8 mouse cellular contexts compared by ENCODE assay signal in the genomic region with DNA sequence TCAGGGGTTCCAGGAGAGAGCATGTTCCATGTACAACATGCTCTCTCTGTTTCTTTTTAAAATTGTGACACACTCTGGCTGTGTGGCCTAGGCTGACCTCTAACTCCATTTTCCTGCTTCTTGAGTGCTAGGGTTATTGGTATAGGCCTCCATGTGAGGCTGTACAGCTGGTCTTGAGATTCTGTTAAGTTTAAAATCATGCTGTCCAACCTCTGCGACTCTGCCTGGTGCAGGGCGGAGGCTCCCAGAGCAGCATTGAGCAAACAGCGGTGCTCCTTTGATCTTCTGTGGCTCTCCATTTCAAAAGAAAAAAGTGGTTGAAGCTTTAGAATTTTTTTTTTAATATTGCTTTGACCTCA.
DNase-seq lines count a peak whose midpoint lies in the region; ATAC-seq lines count a peak whose summit lies in the region.

No protein-coding gene starts in this region.

- no peak overlapping the region for H3K4me3 ChIP-seq in lung, embryonic 16.5 days (ENCODE audit: low read length)
- H3K4me3 ChIP-seq in embryonic facial prominence, embryonic 13.5 days: peak overlapping the region; percentile 3; the same call in 1 of the 2 replicates
- H3K4me3 ChIP-seq in intestine, embryonic 15.5 days (replicated peaks): no peak overlapping the region
- H3K4me3 ChIP-seq in neural tube, embryonic 14.5 days (ENCODE audit: low read depth, low read length): no peak overlapping the region

- no peaks in the 10 kb centered on the region for H3K9me3 ChIP-seq in lung, embryonic 16.5 days (ENCODE audit: control insufficient read depth, low read length)
- no peaks in the 10 kb centered on the region for H3K9me3 ChIP-seq in embryonic facial prominence, embryonic 13.5 days
- H3K9me3 ChIP-seq in intestine, embryonic 15.5 days: no peaks in the 10 kb centered on the region
- no peaks in the 10 kb centered on the region for H3K9me3 ChIP-seq in neural tube, embryonic 14.5 days (ENCODE audit: control insufficient read depth, low read length)

- H3K27ac ChIP-seq in lung, embryonic 16.5 days (ENCODE audit: low read length): peak overlapping the region; percentile 96
- H3K27ac ChIP-seq in embryonic facial prominence, embryonic 13.5 days: peak overlapping the region; percentile 85
- H3K27ac ChIP-seq in intestine, embryonic 15.5 days: peak overlapping the region; percentile 81
- peak overlapping the region; percentile 78 for H3K27ac ChIP-seq in neural tube, embryonic 14.5 days (ENCODE audit: low read depth, low read length)

- peaks cover 53% of the 10 kb centered on the region for H3K4me1 ChIP-seq in lung, embryonic 16.5 days (replicated peaks; ENCODE audit: control insufficient read depth, insufficient read depth, low read length)
- peaks cover 61% of the 10 kb centered on the region for H3K4me1 ChIP-seq in embryonic facial prominence, embryonic 13.5 days
- H3K4me1 ChIP-seq in intestine, embryonic 15.5 days (replicated peaks): peaks cover 61% of the 10 kb centered on the region
- peaks cover 43% of the 10 kb centered on the region for H3K4me1 ChIP-seq in neural tube, embryonic 14.5 days (ENCODE audit: control insufficient read depth, insufficient read depth, low read length)

- H3K36me3 ChIP-seq in lung, embryonic 16.5 days (ENCODE audit: control insufficient read depth, insufficient read depth, low read length): no peaks in the 10 kb centered on the region
- no peaks in the 10 kb centered on the region for H3K36me3 ChIP-seq in embryonic facial prominence, embryonic 13.5 days
- H3K36me3 ChIP-seq in intestine, embryonic 15.5 days: no peaks in the 10 kb centered on the region
- H3K36me3 ChIP-seq in neural tube, embryonic 14.5 days (ENCODE audit: control insufficient read depth, insufficient read depth, low read length): no peaks in the 10 kb centered on the region

- H3K4me2 ChIP-seq in lung, embryonic 16.5 days (ENCODE audit: low read depth, low read length): peak overlapping the region; percentile 39
- peak overlapping the region; percentile 31 for H3K4me2 ChIP-seq in embryonic facial prominence, embryonic 13.5 days
- H3K4me2 ChIP-seq in intestine, embryonic 15.5 days (replicated peaks): peak overlapping the region; percentile 43
- H3K4me2 ChIP-seq in neural tube, embryonic 14.5 days (ENCODE audit: low read depth, low read length): peak overlapping the region; percentile 14; the same call in 1 of the 2 replicates

- no peak for DNase-seq in lung, postnatal 25 days (ENCODE audit: low spot score)
- DNase-seq in yolk sac, embryonic 10.5 days (ENCODE audit: low spot score): no peak
- no peak for DNase-seq in cerebellum, postnatal 10 days

- 18% methylated on average over 3 of the region's 3 CpGs for WGBS in lung, embryonic 16.5 days
- 36% methylated on average over 3 of the region's 3 CpGs for WGBS in embryonic facial prominence, embryonic 13.5 days
- 26% methylated on average over 3 of the region's 3 CpGs for WGBS in intestine, embryonic 15.5 days
- 54% methylated on average over 3 of the region's 3 CpGs for whole genome bisulfite sequencing in neural tube, embryonic 14.5 days

- H3K27me3 ChIP-seq in lung, embryonic 16.5 days (ENCODE audit: control insufficient read depth, insufficient read depth, low read depth, low read length): no peaks in the 10 kb centered on the region
- no peaks in the 10 kb centered on the region for H3K27me3 ChIP-seq in embryonic facial prominence, embryonic 13.5 days
- H3K27me3 ChIP-seq in intestine, embryonic 15.5 days (replicated peaks): no peaks in the 10 kb centered on the region
- no peaks in the 10 kb centered on the region for H3K27me3 ChIP-seq in neural tube, embryonic 14.5 days (ENCODE audit: control insufficient read depth, insufficient read depth, low read length)

- ATAC-seq in lung, embryonic 16.5 days (ENCODE audit: low read depth): peak; percentile 92
- ATAC-seq in embryonic facial prominence, embryonic 13.5 days (ENCODE audit: insufficient number of reproducible peaks, insufficient read depth, low FRiP score, low TSS enrichment, low read depth): no peak
- ATAC-seq in intestine, embryonic 15.5 days: peak; percentile 89
- ATAC-seq in neural tube, embryonic 14.5 days (ENCODE audit: low read depth): no peak; the same call in 1 of the 2 replicates
- no peak for ATAC-seq in erythroblast, adult 5-6 weeks (replicated peaks; ENCODE audit: low FRiP score, poor library complexity, severe bottlenecking)

- H3K9ac ChIP-seq in lung, embryonic 16.5 days (ENCODE audit: low read length): peak overlapping the region; percentile 53; the same call in 1 of the 2 replicates
- H3K9ac ChIP-seq in embryonic facial prominence, embryonic 13.5 days: peak overlapping the region; percentile 52; the same call in 1 of the 2 replicates
- no peak overlapping the region for H3K9ac ChIP-seq in intestine, embryonic 15.5 days
- H3K9ac ChIP-seq in neural tube, embryonic 14.5 days (replicated peaks; ENCODE audit: low read depth, low read length): no peak overlapping the region

Comparison
In these comparisons a context has a peak if more than half of its experiments do, and no peak if none do; other contexts are left out.
1. ATAC-seq: peak in lung, embryonic 16.5 days (single experiment) and intestine, embryonic 15.5 days (single experiment); none in embryonic facial prominence, embryonic 13.5 days (single experiment), neural tube, embryonic 14.5 days (single experiment) and erythroblast, adult 5-6 weeks (single experiment).
2. H3K9ac ChIP-seq: peak in lung, embryonic 16.5 days (single experiment) and embryonic facial prominence, embryonic 13.5 days (single experiment); none in intestine, embryonic 15.5 days (single experiment) and neural tube, embryonic 14.5 days (single experiment).
3. Peak in every context shown above with its lines, with median percentiles within 50 percentile points of each other: H3K27ac ChIP-seq and H3K4me2 ChIP-seq.